Mouse (Mus musculus) ZHBTc4 (cell line): ENCODE data around the gene Cel.
A peak's percentile ranks its signal among the peaks of the same experiment; 100 is the strongest.
"Not testable (repeated sequence)": the region's sequence is repeated elsewhere in the genome, so short reads cannot be mapped to it uniquely, and the experiment has no call there.

Source experiments
- DNase-seq: peaks from one replicate; pipeline ENCODE4 v3.0.0-alpha.2; 2011; ENCODE audit warnings: low read depth, low spot score

Gene Cel

GRCm38 (mm10) chr2:28521571-28522151, 41.5 kb downstream of the Cel start:
- no peak for DNase-seq

DNA sequence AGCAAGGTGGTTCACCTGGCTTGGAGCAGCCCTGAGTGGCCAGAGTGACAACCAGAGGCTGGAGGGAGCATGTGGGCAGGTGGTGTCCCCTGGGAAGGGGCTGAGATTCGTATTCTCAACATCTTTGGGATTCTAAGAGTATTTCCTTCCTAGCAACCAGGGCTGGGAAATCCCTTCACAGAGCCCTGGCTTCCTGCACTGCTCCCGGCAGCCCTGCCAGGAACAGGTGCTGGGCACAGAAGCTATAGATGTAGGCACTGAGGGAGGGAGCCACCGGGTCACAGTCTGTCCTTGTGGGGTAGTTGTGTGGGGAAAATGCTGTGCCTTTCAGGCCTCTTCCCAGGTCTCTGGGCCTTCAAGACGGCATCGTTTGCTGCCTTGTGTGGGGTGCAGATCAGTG, 42.6 kb downstream of the Cel start:
- DNase-seq: no peak

- peak; percentile 65 for DNase-seq
These were observed 45.0 kb downstream of the Cel start for GRCm38 (mm10) chr2:28518231-28518630.

GRCm38 (mm10) chr2:28517206-28517909, 45.8 kb downstream of the Cel start:
- DNase-seq: peak; percentile 95

DNA sequence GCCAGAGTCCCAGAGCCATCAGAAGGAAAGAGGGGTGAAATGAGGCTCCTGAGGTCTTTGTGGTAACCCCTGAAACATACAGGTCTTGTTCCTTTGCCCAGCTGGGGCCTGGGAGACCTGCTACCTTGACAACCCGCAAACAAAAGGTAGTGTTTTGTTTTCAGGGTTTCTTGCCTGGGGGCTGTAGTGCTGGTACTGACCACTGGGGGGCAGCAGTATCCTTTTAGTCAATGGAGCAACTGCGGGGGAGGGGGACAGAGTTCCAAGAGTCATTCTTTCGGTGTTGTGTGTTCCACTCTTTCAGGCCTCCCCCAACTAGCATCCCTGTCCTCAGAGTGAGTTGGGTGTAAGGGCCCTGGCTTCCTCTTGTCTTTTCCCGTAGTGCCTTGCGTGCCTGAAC, 48.7 kb downstream of the Cel start:
- DNase-seq: peak; percentile 94

DNA sequence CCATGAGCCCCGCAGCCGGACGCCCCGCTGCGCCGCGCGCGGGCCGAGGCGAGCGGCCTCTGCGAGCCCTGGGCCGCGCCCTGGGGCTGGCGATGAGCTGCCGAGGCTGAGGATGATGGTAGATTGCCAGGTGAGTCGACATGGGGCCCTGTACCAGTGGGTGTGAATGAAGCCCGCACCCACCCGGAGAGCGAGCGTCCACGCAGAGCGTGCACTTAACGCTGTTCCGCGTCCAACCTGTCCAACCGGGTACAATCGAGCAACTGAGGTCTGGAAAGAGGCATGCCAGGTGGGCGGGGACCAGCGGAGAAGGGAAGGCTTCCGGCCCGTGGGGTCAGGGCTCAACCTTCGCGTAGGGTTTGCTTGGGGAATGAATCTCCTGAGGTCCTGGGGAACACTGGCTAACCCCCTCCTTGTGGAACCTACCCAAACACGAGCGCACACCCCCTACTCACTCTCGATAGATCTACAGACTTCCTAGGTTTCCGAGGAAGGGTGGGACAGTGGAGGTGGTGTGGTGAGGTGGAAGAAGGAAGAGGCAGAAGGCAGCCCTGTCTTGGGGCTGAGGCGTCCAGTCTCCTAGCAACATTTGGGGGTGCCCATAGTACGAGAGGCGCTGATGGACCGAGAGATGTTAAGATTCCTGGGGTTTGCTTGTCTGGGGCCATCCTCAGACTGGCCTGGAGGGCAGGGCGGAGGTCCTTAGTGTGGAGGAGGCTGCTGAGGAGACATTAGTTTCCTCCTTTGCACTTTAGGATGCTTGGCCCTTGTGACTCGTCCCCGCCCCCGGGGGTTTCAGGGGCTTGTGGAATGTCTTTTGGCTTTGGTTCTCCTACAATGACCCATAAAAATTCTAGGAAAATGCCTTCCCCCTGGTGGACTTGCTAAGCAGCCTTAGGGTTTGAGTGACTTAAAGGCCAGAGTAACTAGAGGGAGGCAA, 49.5 kb downstream of the Cel start:
- peak; percentile 57 for DNase-seq

- peak; percentile 64 for DNase-seq
These were observed 50.3 kb downstream of the Cel start, which contains the start of gene Ralgds for GRCm38 (mm10) chr2:28512798-28513401. TSS of gene Ralgds (plus strand) at chr2:28513125.

DNA sequence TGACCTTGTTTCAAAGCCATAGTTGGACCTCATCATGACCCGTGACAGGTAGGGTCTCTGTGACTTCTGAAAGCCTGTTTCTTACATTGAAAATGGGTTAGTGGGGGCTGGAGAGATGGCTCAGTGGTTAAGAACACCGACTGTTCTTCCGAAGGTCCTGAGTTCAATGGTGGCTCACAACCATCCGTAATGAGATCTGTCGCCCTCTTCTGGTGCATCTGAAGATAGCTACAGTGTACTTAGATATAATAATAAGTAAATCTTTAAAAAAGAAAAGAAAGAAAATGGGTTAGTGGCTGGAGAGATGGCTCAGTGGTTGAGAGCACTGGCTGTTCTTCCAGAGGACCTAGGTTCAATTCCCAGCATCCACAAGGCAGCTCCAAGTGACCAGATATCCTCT, 51.6 kb downstream of the Cel start:
- DNase-seq: not testable (repeated sequence)

DNA sequence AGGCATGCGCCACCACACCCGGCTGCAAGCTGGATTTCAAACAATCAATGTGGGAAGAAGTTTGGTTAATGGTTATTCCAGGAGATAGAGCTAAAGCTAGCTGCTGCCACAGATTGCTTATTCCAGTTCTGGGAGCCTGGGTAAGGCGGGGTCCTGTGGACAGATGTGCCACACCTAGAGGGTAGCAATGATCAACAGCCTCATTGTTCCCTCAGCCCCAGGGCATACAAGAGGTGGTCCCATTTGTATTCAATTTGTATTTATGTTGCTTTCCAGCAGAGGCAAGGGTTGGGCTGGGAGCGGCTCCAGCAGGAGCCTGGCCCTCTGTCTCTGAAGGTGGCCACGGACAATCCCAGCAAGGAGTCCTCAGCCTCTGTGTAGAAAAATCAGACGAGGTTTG, 56.9 kb downstream of the Cel start:
- peak; percentile 94 for DNase-seq

DNA sequence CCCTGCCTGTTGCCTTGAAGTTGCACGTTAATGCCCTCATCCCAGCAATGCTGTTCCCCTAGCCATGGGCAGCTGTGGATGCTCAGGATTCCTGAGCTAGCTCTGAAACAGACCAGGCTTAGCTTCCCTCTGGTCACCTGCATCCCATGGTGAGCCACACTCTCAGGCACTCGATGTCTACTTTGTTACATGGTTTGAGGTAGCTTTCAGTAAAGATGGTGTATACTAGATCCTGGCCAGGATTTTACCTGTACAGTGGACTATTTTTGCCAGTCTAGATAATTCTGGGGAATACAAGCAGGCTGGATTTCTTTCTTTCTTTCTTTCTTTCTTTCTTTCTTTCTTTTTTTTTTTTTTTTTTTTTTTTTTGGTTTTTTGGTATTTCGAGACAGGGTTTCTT, 57.4 kb downstream of the Cel start, which contains the start of gene Gm10134:
Gm10134 (plus strand) TSS at position 301 of the 400 bp plus-strand sequence.
- DNase-seq: no peak
